Mouse (Mus musculus): ENCODE measurements at regions not wholly inside any gene's neighbourhood (a gene's known extent, or its start where the extent isn't known, plus 50 kb on each side); places are given as distances from the start of the nearest gene placed in this dataset.
A peak's percentile ranks its signal among the peaks of the same experiment; 100 is the strongest.
"Not testable (repeated sequence)": the region's sequence is repeated elsewhere in the genome, so short reads cannot be mapped to it uniquely, and the experiment has no call there.

- DNase-seq (ENCODE audit: low read depth, low spot score); CTCF ChIA-PET; H3K27me3 ChIP-seq; POLR2A ChIA-PET; in situ Hi-C loops (cut with MboI; ENCODE audit: low pct_unique_long_range_greater_than_20kb); ATAC-seq: not testable (repeated sequence)
Observed at GRCm38 (mm10) chr8:19976461-19976860, 73.3 kb downstream of the Gm31371 start.

- CTCF ChIA-PET = no interaction called here
- POLR2A ChIA-PET = no interaction called here
- peak; percentile 17 for TF ChIP-seq CTCF (IDR thresholded peaks at IDR 0.05)
- H3K27me3 ChIP-seq = no peaks in the 10 kb centered on the region
- in situ Hi-C loops (cut with MboI; ENCODE audit: low pct_unique_long_range_greater_than_20kb) = no loop called here
- ATAC-seq (peak; percentile 82), DNase-seq (ENCODE audit: low read depth, low spot score) (no peak)
Observed at GRCm38 (mm10) chr8:19979536-19980345, 76.5 kb downstream of the Gm31371 start.

- CTCF ChIA-PET; POLR2A ChIA-PET; ATAC-seq; in situ Hi-C loops (cut with MboI; ENCODE audit: low pct_unique_long_range_greater_than_20kb); DNase-seq (ENCODE audit: low read depth, low spot score); H3K27me3 ChIP-seq: not testable (repeated sequence)
Observed at GRCm38 (mm10) chr8:19980346-19980726, 77.1 kb downstream of the Gm31371 start.

- DNase-seq (ENCODE audit: low read depth, low spot score); POLR2A ChIA-PET; ATAC-seq; H3K27me3 ChIP-seq; CTCF ChIA-PET; in situ Hi-C loops (cut with MboI; ENCODE audit: low pct_unique_long_range_greater_than_20kb): not testable (repeated sequence)
Observed at GRCm38 (mm10) chr8:20008106-20008505, 104.9 kb downstream of the Gm31371 start.

- H3K27me3 ChIP-seq; POLR2A ChIA-PET; ATAC-seq; in situ Hi-C loops (cut with MboI; ENCODE audit: low pct_unique_long_range_greater_than_20kb); DNase-seq (ENCODE audit: low read depth, low spot score); CTCF ChIA-PET: not testable (repeated sequence)
Observed at GRCm38 (mm10) chr8:20010947-20011346, 107.8 kb downstream of the Gm31371 start.

GRCm38 (mm10) chr8:20013278-20013677 is 110.1 kb downstream of the Gm31371 start:
- DNase-seq (ENCODE audit: low read depth, low spot score); CTCF ChIA-PET; in situ Hi-C loops (cut with MboI; ENCODE audit: low pct_unique_long_range_greater_than_20kb); ATAC-seq; POLR2A ChIA-PET; H3K27me3 ChIP-seq: not testable (repeated sequence)

- ATAC-seq; H3K27me3 ChIP-seq; in situ Hi-C loops (cut with MboI; ENCODE audit: low pct_unique_long_range_greater_than_20kb); POLR2A ChIA-PET; DNase-seq (ENCODE audit: low read depth, low spot score); CTCF ChIA-PET: not testable (repeated sequence)
Observed at GRCm38 (mm10) chr8:20014451-20015130, 111.4 kb downstream of the Gm31371 start.

GRCm38 (mm10) chr8:20015411-20016081 is 112.4 kb downstream of the Gm31371 start:
- POLR2A ChIA-PET; in situ Hi-C loops (cut with MboI; ENCODE audit: low pct_unique_long_range_greater_than_20kb); DNase-seq (ENCODE audit: low read depth, low spot score); ATAC-seq; H3K27me3 ChIP-seq; CTCF ChIA-PET: not testable (repeated sequence)
- TF ChIP-seq CTCF (IDR thresholded peaks at IDR 0.05) = peak; percentile 30

GRCm38 (mm10) chr8:20016082-20016840 is 113.1 kb downstream of the Gm31371 start:
- ATAC-seq; H3K27me3 ChIP-seq; POLR2A ChIA-PET; in situ Hi-C loops (cut with MboI; ENCODE audit: low pct_unique_long_range_greater_than_20kb); DNase-seq (ENCODE audit: low read depth, low spot score); CTCF ChIA-PET: not testable (repeated sequence)

GRCm38 (mm10) chr8:20025521-20025920 is 122.3 kb downstream of the Gm31371 start:
- DNase-seq (ENCODE audit: low read depth, low spot score); ATAC-seq; POLR2A ChIA-PET; H3K27me3 ChIP-seq; CTCF ChIA-PET; in situ Hi-C loops (cut with MboI; ENCODE audit: low pct_unique_long_range_greater_than_20kb): not testable (repeated sequence)

GRCm38 (mm10) chr8:20027956-20028355 is 124.8 kb downstream of the Gm31371 start:
- DNase-seq (ENCODE audit: low read depth, low spot score); in situ Hi-C loops (cut with MboI; ENCODE audit: low pct_unique_long_range_greater_than_20kb); CTCF ChIA-PET; H3K27me3 ChIP-seq; POLR2A ChIA-PET; ATAC-seq: not testable (repeated sequence)

GRCm38 (mm10) chr8:20030131-20030530 is 126.9 kb downstream of the Gm31371 start:
- CTCF ChIA-PET; POLR2A ChIA-PET; ATAC-seq; in situ Hi-C loops (cut with MboI; ENCODE audit: low pct_unique_long_range_greater_than_20kb); H3K27me3 ChIP-seq; DNase-seq (ENCODE audit: low read depth, low spot score): not testable (repeated sequence)

GRCm38 (mm10) chr8:20057626-20058025 is 154.4 kb downstream of the Gm31371 start:
- in situ Hi-C loops (cut with MboI; ENCODE audit: low pct_unique_long_range_greater_than_20kb); POLR2A ChIA-PET; CTCF ChIA-PET; ATAC-seq; DNase-seq (ENCODE audit: low read depth, low spot score); H3K27me3 ChIP-seq: not testable (repeated sequence)

GRCm38 (mm10) chr8:20098121-20098520 is 194.9 kb downstream of the Gm31371 start:
- H3K27me3 ChIP-seq; in situ Hi-C loops (cut with MboI; ENCODE audit: low pct_unique_long_range_greater_than_20kb); CTCF ChIA-PET; ATAC-seq; POLR2A ChIA-PET; DNase-seq (ENCODE audit: low read depth, low spot score): not testable (repeated sequence)

- POLR2A ChIA-PET; in situ Hi-C loops (cut with MboI; ENCODE audit: low pct_unique_long_range_greater_than_20kb); CTCF ChIA-PET: not testable (repeated sequence)
Observed at GRCm38 (mm10) chr8:20100241-20100640, 197.0 kb downstream of the Gm31371 start.

More at GRCm38 (mm10) chr8:20100241-20100640, 197.0 kb downstream of the Gm31371 start:
- not testable (repeated sequence) for ATAC-seq; H3K27me3 ChIP-seq; DNase-seq (ENCODE audit: low read depth, low spot score)

Data from Patski (cell line).